Mouse (Mus musculus): ENCODE results near the gene Adamts9. TPM values are rescaled to one million over a fixed set of nuclear protein-coding genes. Genes with fewer than 3 reads are reported as not detected.
A peak's percentile ranks its signal among the peaks of the same experiment; 100 is the strongest.

The Adamts9 gene
- polyA plus RNA-seq, 1 experiment from 2014 or later, result 0.85 TPM

- whole genome bisulfite sequencing, result 78% methylated on average over 5 of the region's 5 CpGs
- H3K27me3 ChIP-seq (replicated peaks; ENCODE audit: control insufficient read depth, insufficient read depth, low read length), result no peaks in the 10 kb centered on the region
- H3K4me3 ChIP-seq (ENCODE audit: low read depth, low read length), result no peak overlapping the region
- no peaks in the 10 kb centered on the region for H3K9me3 ChIP-seq (replicated peaks; ENCODE audit: control insufficient read depth, low read length)
- no peak overlapping the region for H3K27ac ChIP-seq (ENCODE audit: low read depth, low read length)
- no peak overlapping the region for H3K9ac ChIP-seq (ENCODE audit: low read length)
- ATAC-seq (no peak), DNase-seq (ENCODE audit: low spot score) (no peak)
- H3K4me1 ChIP-seq (ENCODE audit: control insufficient read depth, insufficient read depth, low read length), result peaks cover 6% of the 10 kb centered on the region; the same call in 1 of the 2 replicates
- H3K4me2 ChIP-seq (ENCODE audit: low read length), result no peak overlapping the region
- no peaks in the 10 kb centered on the region for H3K36me3 ChIP-seq (ENCODE audit: control insufficient read depth, insufficient read depth, low read length)
These were observed 217.2 kb downstream of the Adamts9 start for GRCm38 (mm10) chr6:92726121-92726520.

- H3K9me3 ChIP-seq (replicated peaks; ENCODE audit: control insufficient read depth, low read length), result no peaks in the 10 kb centered on the region
- no peak for ATAC-seq
- WGBS, result 58% methylated on average over 2 of the region's 2 CpGs
These were observed 218.9 kb downstream of the Adamts9 start for GRCm38 (mm10) chr6:92724394-92724793.

More at GRCm38 (mm10) chr6:92724394-92724793, 218.9 kb downstream of the Adamts9 start:
- peak; percentile 31 for DNase-seq (ENCODE audit: low spot score)
- H3K9ac ChIP-seq (ENCODE audit: low read length), result no peak overlapping the region
- no peak overlapping the region for H3K4me3 ChIP-seq (ENCODE audit: low read depth, low read length)
- peaks cover 6% of the 10 kb centered on the region; the same call in 1 of the 2 replicates for H3K4me1 ChIP-seq (ENCODE audit: control insufficient read depth, insufficient read depth, low read length)
- H3K27ac ChIP-seq (ENCODE audit: low read depth, low read length), result 0 out of 2 replicates have a peak overlapping the region, but pooled peaks have one; percentile 9
- H3K36me3 ChIP-seq (ENCODE audit: control insufficient read depth, insufficient read depth, low read length), result no peaks in the 10 kb centered on the region
- no peak overlapping the region for H3K4me2 ChIP-seq (ENCODE audit: low read length)
- no peaks in the 10 kb centered on the region for H3K27me3 ChIP-seq (replicated peaks; ENCODE audit: control insufficient read depth, insufficient read depth, low read length)

Other genes with a start within 250 kb of the Adamts9 start
- gene Prickle2, start 237.3 kb downstream of the Adamts9 start, polyA plus RNA-seq (2014; fragmentation: Nextera tagmentation; extraction: Ambion mirVana), result 5.5 and 7.8 TPM in 2 replicates
- gene A730049H05Rik, start 127.0 kb downstream of the Adamts9 start, polyA plus RNA-seq (2014; fragmentation: Nextera tagmentation; extraction: Ambion mirVana), result 0.22 TPM in 1 of 2 replicates, not detected in the other
- not detected in 2 replicates for gene Gm15737, start 74.1 kb downstream of the Adamts9 start, polyA plus RNA-seq (2014; fragmentation: Nextera tagmentation; extraction: Ambion mirVana)

Data from forebrain, embryonic 14.5 days (tissue).